Mouse (Mus musculus) small intestine, adult 2 months (tissue): ENCODE results near the gene Nova2. TPM values are rescaled to one million over a fixed set of nuclear protein-coding genes. Genes with fewer than 3 reads are reported as not detected.

Source experiments
- H3K27ac ChIP-seq: fragments of 200-500 bp; 2 replicates; pipeline ENCODE4 v1.5.1; 2012; ENCODE audit warnings: low read depth, low read length, control low read depth, inconsistent platforms; ENCODE audit not compliant: insufficient read depth
- H3K27me3 ChIP-seq: fragments of 200-500 bp; 2 replicates; pipeline ENCODE4 v1.6.1; 2012; ENCODE audit warnings: mild to moderate bottlenecking, moderate library complexity, low read length, inconsistent platforms; ENCODE audit not compliant: control insufficient read depth, insufficient read depth
- H3K36me3 ChIP-seq: fragments of 200-500 bp; 2 replicates; pipeline ENCODE4 v1.6.1; 2012; ENCODE audit warnings: mild to moderate bottlenecking, low read length, control low read depth, inconsistent platforms; ENCODE audit not compliant: control insufficient read depth, insufficient read depth
- H3K4me1 ChIP-seq: fragments of 200-500 bp; 2 replicates; pipeline ENCODE4 v1.6.1; 2012; ENCODE audit warnings: low read length, inconsistent platforms, mixed read lengths; ENCODE audit not compliant: control insufficient read depth, insufficient read depth, insufficient read length
- H3K4me3 ChIP-seq: fragments of 200-500 bp; 2 replicates; pipeline ENCODE4 v1.5.1; 2012; ENCODE audit warnings: low read depth, mild to moderate bottlenecking, control low read depth, inconsistent platforms, low read length, moderate library complexity
- CTCF ChIP-seq: fragments of 200-500 bp; IDR thresholded peaks from 2 replicates; pipeline ENCODE4 v1.5.1; 2012; ENCODE audit warnings: low read depth, mild to moderate bottlenecking, control low read depth, inconsistent platforms, low read length, moderate library complexity, mixed read lengths; ENCODE audit not compliant: insufficient replicate concordance, insufficient read length; ENCODE audit errors: extremely low read depth
- POLR2A ChIP-seq: fragments of 200-500 bp; IDR thresholded peaks from 2 replicates; pipeline ENCODE4 v1.6.1; 2012; ENCODE audit warnings: low read depth, mild to moderate bottlenecking, control low read depth, inconsistent platforms, low read length, moderate library complexity
- WGBS: fragments of 180-500 bp; shearing (Covaris S2); methylation state at CpG from one replicate; pipeline ENCODE4 v1.1.7; 2018; 5-methylcytosine and 5-hydroxymethylcytosine counted together
- polyA plus RNA-seq: library from polyadenylated mRNA; depleted of rRNA; stranded (reverse); fragments of >200 nt; gene quantifications from 2 replicates; pipeline ENCODE4 v1.2.3, GENCODE M21; 2012

Gene Nova2
- polyA plus RNA-seq, 1 experiment: 0.55 TPM

GRCm38 (mm10) chr7:18910241-18910831 is 15.4 kb upstream of the Nova2 start, which contains the start of gene Ccdc61:
TSS of gene Ccdc61 (minus strand) at chr7:18910415.
- Histone ChIP-seq H3K4me3 (peak within 1 kb of the TSS; percentile 92), H3K36me3 (no peaks in the 10 kb centered on the region), H3K4me1 (peaks cover 1% of the 10 kb centered on the region; the same call in 1 of the 2 replicates), H3K27me3 (no peaks in the 10 kb centered on the region), H3K27ac (no peak within 1 kb of the TSS)
- 1% methylated on average over 33 of the region's 33 CpGs for WGBS
- TF ChIP-seq CTCF (no peak), POLR2A (peak; percentile 56; the same call in 1 of the 2 replicates)

GRCm38 (mm10) chr7:18916254-18916653 is 9.4 kb upstream of the Nova2 start:
- H3K4me3 ChIP-seq: no peak overlapping the region
- no peaks in the 10 kb centered on the region for H3K36me3 ChIP-seq
- H3K4me1 ChIP-seq: no peaks in the 10 kb centered on the region
- H3K27me3 ChIP-seq: 0 out of 2 replicates have a peak, but pooled peaks cover 3% of the 10 kb centered on the region
- TF ChIP-seq CTCF: no peak
- no peak for TF ChIP-seq POLR2A
- no peak overlapping the region for H3K27ac ChIP-seq
- 67% methylated on average over 4 of the region's 4 CpGs for WGBS

DNA sequence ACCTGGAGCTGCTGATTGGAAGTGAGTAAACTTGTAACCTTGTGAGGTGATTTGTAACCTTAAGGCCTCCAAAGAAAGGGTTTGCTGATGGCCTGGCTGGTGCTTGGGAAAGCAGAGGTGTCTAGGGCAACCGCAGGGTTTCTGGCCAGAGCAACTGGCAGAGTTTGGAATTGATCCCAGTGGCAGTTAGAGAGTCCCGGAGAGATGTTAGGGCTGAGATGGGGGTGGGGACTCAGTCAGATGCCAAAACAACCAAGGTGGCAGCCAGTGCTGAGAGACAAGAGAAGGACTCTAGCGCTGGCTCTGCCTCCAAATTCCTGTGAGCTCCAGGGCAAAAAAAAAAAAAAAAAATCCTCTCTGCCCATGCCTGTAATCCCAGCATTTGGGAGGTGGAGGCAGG is 7.8 kb upstream of the Nova2 start:
- 34% methylated on average over 3 of the region's 3 CpGs for WGBS
- no peaks in the 10 kb centered on the region for H3K36me3 ChIP-seq
- H3K27me3 ChIP-seq: 0 out of 2 replicates have a peak, but pooled peaks cover 3% of the 10 kb centered on the region
- H3K4me3 ChIP-seq: no peak overlapping the region
- H3K27ac ChIP-seq: no peak overlapping the region
- TF ChIP-seq CTCF (no peak), POLR2A (no peak)
- no peaks in the 10 kb centered on the region for H3K4me1 ChIP-seq

GRCm38 (mm10) chr7:18921069-18921468 is 4.6 kb upstream of the Nova2 start:
- no peak for TF ChIP-seq CTCF
- no peak for TF ChIP-seq POLR2A
- H3K4me1 ChIP-seq: peaks cover 1% of the 10 kb centered on the region; the same call in 1 of the 2 replicates
- 4% methylated on average over 12 of the region's 12 CpGs for WGBS
- peaks cover 22% of the 10 kb centered on the region for H3K27me3 ChIP-seq
- H3K36me3 ChIP-seq: no peaks in the 10 kb centered on the region
- H3K4me3 ChIP-seq: no peak overlapping the region
- no peak overlapping the region for H3K27ac ChIP-seq

GRCm38 (mm10) chr7:18922807-18923206 is 2.9 kb upstream of the Nova2 start:
- no peaks in the 10 kb centered on the region for H3K36me3 ChIP-seq
- TF ChIP-seq POLR2A (no peak), CTCF (no peak)
- peaks cover 26% of the 10 kb centered on the region for H3K27me3 ChIP-seq
- H3K4me3 ChIP-seq: no peak overlapping the region
- peaks cover 2% of the 10 kb centered on the region; the same call in 1 of the 2 replicates for H3K4me1 ChIP-seq
- WGBS: 40% methylated on average over 5 of the region's 5 CpGs
- no peak overlapping the region for H3K27ac ChIP-seq

GRCm38 (mm10) chr7:18923267-18923666 is 2.4 kb upstream of the Nova2 start:
- no peaks in the 10 kb centered on the region for H3K36me3 ChIP-seq
- H3K27me3 ChIP-seq: peaks cover 26% of the 10 kb centered on the region
- WGBS: 74% methylated on average over 11 of the region's 11 CpGs
- TF ChIP-seq POLR2A (no peak), CTCF (no peak)
- no peak overlapping the region for H3K4me3 ChIP-seq
- H3K27ac ChIP-seq: no peak overlapping the region
- peaks cover 2% of the 10 kb centered on the region; the same call in 1 of the 2 replicates for H3K4me1 ChIP-seq

DNA sequence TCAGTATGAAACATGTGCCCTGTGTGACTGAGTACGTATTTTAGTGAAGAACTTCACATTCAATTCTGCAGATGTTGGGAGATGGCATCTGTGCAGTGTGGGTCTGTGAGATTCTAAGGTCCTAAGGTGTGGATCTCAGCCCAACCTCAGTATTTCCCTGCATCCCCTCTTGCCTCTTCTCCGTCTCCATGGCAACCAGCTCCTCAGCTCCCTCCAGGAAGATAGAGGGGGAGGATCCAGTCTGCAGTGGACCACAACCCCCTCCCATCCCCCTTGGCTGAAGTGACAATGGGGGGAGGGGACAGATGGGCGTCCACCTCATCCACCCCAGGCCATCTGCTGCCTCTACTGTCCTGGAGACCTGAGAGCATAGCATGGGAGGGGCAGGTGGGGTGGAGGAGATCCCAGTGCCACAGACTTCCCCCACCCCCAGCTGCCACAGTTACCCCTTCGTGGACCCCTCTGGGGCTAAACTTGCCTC is 1.9 kb upstream of the Nova2 start:
- Histone ChIP-seq H3K27me3 (peaks cover 26% of the 10 kb centered on the region), H3K4me1 (peaks cover 2% of the 10 kb centered on the region; the same call in 1 of the 2 replicates), H3K27ac (no peak overlapping the region), H3K36me3 (no peaks in the 10 kb centered on the region), H3K4me3 (no peak overlapping the region)
- 38% methylated on average over 4 of the region's 4 CpGs for WGBS
- TF ChIP-seq CTCF (no peak), POLR2A (no peak)
